Mouse (Mus musculus): Measurements from ENCODE around the gene Dbi. TPM values are rescaled to one million over a fixed set of nuclear protein-coding genes. Genes with fewer than 3 reads are reported as not detected.

Gene Dbi
- polyA plus RNA-seq, 1 experiment, result 1,337 TPM

DNA sequence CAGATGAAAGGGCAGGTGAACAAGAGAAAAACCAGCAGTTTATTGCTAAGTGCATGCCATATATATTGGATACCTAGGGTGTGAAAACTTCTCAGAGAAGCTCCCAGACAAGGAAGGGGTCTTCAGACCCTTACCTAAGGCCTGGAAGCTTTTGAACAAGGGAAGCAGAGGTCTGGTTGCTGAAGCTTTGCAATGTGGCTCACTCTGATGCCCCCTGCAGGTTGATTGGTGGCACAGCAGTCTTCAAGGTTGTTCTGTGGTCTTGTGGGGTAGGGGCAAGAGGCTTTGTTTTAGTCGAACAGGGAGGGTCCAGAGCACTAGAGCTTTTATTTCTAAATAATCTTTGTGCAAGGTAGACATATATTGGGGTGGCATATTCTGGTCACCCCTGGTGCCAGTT, 34.4 kb upstream of the Dbi start:
- Histone ChIP-seq H3K36me3 (ENCODE audit: control insufficient read depth, insufficient read depth, low read length) (no peaks in the 10 kb centered on the region), H3K4me1 (ENCODE audit: control insufficient read depth, insufficient read depth, low read length) (no peaks in the 10 kb centered on the region), H3K27ac (ENCODE audit: insufficient read depth, low read depth, low read length) (no peak overlapping the region), H3K27me3 (replicated peaks; ENCODE audit: control insufficient read depth, insufficient read depth, low read length) (no peaks in the 10 kb centered on the region), H3K4me3 (ENCODE audit: insufficient read depth, low read depth, low read length) (no peak overlapping the region)
- 20% methylated on average over 1 of the region's 1 CpGs for WGBS
- TF ChIP-seq CTCF (conservative IDR thresholded peaks at IDR 0.05; ENCODE audit: insufficient read depth, insufficient read length, low read depth, low read length) (peak; percentile 79), POLR2A (IDR thresholded peaks at IDR 0.05; ENCODE audit: low read depth, low read length) (no peak)
- DNase-seq, result peak; percentile 27

- TF ChIP-seq POLR2A (IDR thresholded peaks at IDR 0.05; ENCODE audit: low read depth, low read length) (no peak), CTCF (conservative IDR thresholded peaks at IDR 0.05; ENCODE audit: insufficient read depth, insufficient read length, low read depth, low read length) (peak; percentile 61)
These were observed 33.4 kb upstream of the Dbi start for GRCm38 (mm10) chr1:120154232-120154631.

GRCm38 (mm10) chr1:120146994-120147393, 26.1 kb upstream of the Dbi start:
- Histone ChIP-seq H3K4me1 (ENCODE audit: control insufficient read depth, insufficient read depth, low read length) (peaks cover 6% of the 10 kb centered on the region; the same call in 1 of the 2 replicates), H3K27ac (ENCODE audit: insufficient read depth, low read depth, low read length) (no peak overlapping the region), H3K36me3 (ENCODE audit: control insufficient read depth, insufficient read depth, low read length) (no peaks in the 10 kb centered on the region), H3K4me3 (ENCODE audit: insufficient read depth, low read depth, low read length) (no peak overlapping the region), H3K27me3 (replicated peaks; ENCODE audit: control insufficient read depth, insufficient read depth, low read length) (no peaks in the 10 kb centered on the region)
- DNase-seq, result peak; percentile 25
- TF ChIP-seq CTCF (conservative IDR thresholded peaks at IDR 0.05; ENCODE audit: insufficient read depth, insufficient read length, low read depth, low read length), result no peak
- no peak for TF ChIP-seq POLR2A (IDR thresholded peaks at IDR 0.05; ENCODE audit: low read depth, low read length)

More at GRCm38 (mm10) chr1:120154232-120154631, 33.4 kb upstream of the Dbi start:
- no peaks in the 10 kb centered on the region for H3K27me3 ChIP-seq (replicated peaks; ENCODE audit: control insufficient read depth, insufficient read depth, low read length)
- DNase-seq, result peak; percentile 44
- H3K27ac ChIP-seq (ENCODE audit: insufficient read depth, low read depth, low read length), result no peak overlapping the region
- H3K36me3 ChIP-seq (ENCODE audit: control insufficient read depth, insufficient read depth, low read length), result no peaks in the 10 kb centered on the region
- no peaks in the 10 kb centered on the region for H3K4me1 ChIP-seq (ENCODE audit: control insufficient read depth, insufficient read depth, low read length)
- H3K4me3 ChIP-seq (ENCODE audit: insufficient read depth, low read depth, low read length), result no peak overlapping the region

GRCm38 (mm10) chr1:120145527-120146216, 24.8 kb upstream of the Dbi start:
- Histone ChIP-seq H3K4me1 (ENCODE audit: control insufficient read depth, insufficient read depth, low read length) (peaks cover 6% of the 10 kb centered on the region; the same call in 1 of the 2 replicates), H3K27me3 (replicated peaks; ENCODE audit: control insufficient read depth, insufficient read depth, low read length) (no peaks in the 10 kb centered on the region), H3K4me3 (ENCODE audit: insufficient read depth, low read depth, low read length) (no peak overlapping the region), H3K27ac (ENCODE audit: insufficient read depth, low read depth, low read length) (no peak overlapping the region), H3K36me3 (ENCODE audit: control insufficient read depth, insufficient read depth, low read length) (no peaks in the 10 kb centered on the region)
- 85% methylated on average over 8 of the region's 8 CpGs for WGBS
- no peak for DNase-seq
- TF ChIP-seq POLR2A (IDR thresholded peaks at IDR 0.05; ENCODE audit: low read depth, low read length), result no peak
- TF ChIP-seq CTCF (conservative IDR thresholded peaks at IDR 0.05; ENCODE audit: insufficient read depth, insufficient read length, low read depth, low read length), result no peak

- WGBS, result 41% methylated on average over 5 of the region's 5 CpGs
- Histone ChIP-seq H3K36me3 (ENCODE audit: control insufficient read depth, insufficient read depth, low read length) (no peaks in the 10 kb centered on the region), H3K27me3 (replicated peaks; ENCODE audit: control insufficient read depth, insufficient read depth, low read length) (no peaks in the 10 kb centered on the region), H3K4me1 (ENCODE audit: control insufficient read depth, insufficient read depth, low read length) (peaks cover 12% of the 10 kb centered on the region; the same call in 1 of the 2 replicates), H3K27ac (ENCODE audit: insufficient read depth, low read depth, low read length) (no peak overlapping the region), H3K4me3 (ENCODE audit: insufficient read depth, low read depth, low read length) (no peak overlapping the region)
- DNase-seq, result peak; percentile 83
- TF ChIP-seq CTCF (conservative IDR thresholded peaks at IDR 0.05; ENCODE audit: insufficient read depth, insufficient read length, low read depth, low read length) (no peak), POLR2A (IDR thresholded peaks at IDR 0.05; ENCODE audit: low read depth, low read length) (no peak)
These were observed 21.7 kb upstream of the Dbi start for GRCm38 (mm10) chr1:120142551-120142950.

DNA sequence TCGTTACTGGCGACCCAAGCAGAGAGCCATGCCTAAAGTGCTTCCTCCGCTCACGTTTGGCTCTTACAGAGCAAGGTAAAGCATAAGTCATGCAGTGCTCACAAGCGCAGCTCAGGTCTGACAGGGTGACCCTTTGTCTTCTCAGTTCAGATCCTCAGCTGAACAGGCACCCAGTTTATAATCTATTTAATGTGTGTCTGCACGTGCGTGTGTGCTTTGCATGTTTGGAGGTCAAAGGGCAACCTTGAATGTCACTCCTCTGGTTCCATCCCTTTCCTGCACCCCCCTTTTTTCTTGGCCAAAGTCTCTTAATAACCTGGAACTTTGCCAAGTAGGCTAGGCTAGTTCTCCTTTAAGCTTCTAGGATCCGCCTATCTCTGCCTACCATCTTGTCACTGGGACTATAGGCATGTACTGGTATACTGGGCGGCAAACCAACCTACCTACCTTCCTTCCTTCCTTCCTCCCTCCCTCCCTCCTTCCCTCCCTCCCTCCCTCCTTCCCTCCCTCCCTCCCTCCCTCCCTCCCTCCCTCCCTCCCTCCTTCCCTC, 19.3 kb upstream of the Dbi start:
- Histone ChIP-seq H3K4me1 (ENCODE audit: control insufficient read depth, insufficient read depth, low read length) (peaks cover 12% of the 10 kb centered on the region; the same call in 1 of the 2 replicates), H3K36me3 (ENCODE audit: control insufficient read depth, insufficient read depth, low read length) (no peaks in the 10 kb centered on the region), H3K27me3 (replicated peaks; ENCODE audit: control insufficient read depth, insufficient read depth, low read length) (no peaks in the 10 kb centered on the region), H3K27ac (ENCODE audit: insufficient read depth, low read depth, low read length) (no peak overlapping the region), H3K4me3 (ENCODE audit: insufficient read depth, low read depth, low read length) (no peak overlapping the region)
- no peak for TF ChIP-seq POLR2A (IDR thresholded peaks at IDR 0.05; ENCODE audit: low read depth, low read length)
- TF ChIP-seq CTCF (conservative IDR thresholded peaks at IDR 0.05; ENCODE audit: insufficient read depth, insufficient read length, low read depth, low read length), result no peak
- WGBS, result 58% methylated on average over 9 of the region's 9 CpGs
- peak; percentile 35 for DNase-seq

DNA sequence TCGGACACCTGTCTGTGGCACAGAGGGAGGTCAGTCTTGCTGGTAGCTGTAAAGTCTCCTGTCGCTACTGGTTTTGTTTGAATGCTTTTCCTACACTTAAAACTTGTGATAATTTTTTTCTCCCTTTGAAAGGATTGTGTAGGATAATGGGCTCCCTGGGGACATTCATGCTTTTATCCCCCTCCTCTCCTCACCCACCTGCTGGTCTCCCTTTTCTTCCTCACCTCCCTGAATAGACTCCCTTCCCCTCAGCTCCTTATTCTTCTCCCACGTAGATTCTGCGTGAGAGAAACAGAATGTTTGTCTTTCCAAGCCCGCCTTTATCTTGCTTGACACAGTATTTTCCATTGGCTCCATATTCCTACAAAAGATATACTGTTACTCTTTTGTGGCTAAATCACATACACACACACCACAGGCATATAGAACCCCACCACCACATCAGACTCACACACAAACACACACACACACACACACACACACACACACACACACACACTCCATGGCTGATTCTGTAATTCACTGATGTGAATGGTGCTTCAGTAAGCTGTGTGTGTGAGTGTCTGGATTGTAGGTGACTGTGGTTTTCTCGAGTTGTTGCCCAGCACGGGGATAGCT, 18.2 kb upstream of the Dbi start:
- 76% methylated on average over 7 of the region's 7 CpGs for WGBS
- Histone ChIP-seq H3K4me1 (ENCODE audit: control insufficient read depth, insufficient read depth, low read length) (peaks cover 12% of the 10 kb centered on the region; the same call in 1 of the 2 replicates), H3K36me3 (ENCODE audit: control insufficient read depth, insufficient read depth, low read length) (no peaks in the 10 kb centered on the region), H3K27me3 (replicated peaks; ENCODE audit: control insufficient read depth, insufficient read depth, low read length) (no peaks in the 10 kb centered on the region), H3K4me3 (ENCODE audit: insufficient read depth, low read depth, low read length) (no peak overlapping the region), H3K27ac (ENCODE audit: insufficient read depth, low read depth, low read length) (no peak overlapping the region)
- TF ChIP-seq POLR2A (IDR thresholded peaks at IDR 0.05; ENCODE audit: low read depth, low read length) (no peak), CTCF (conservative IDR thresholded peaks at IDR 0.05; ENCODE audit: insufficient read depth, insufficient read length, low read depth, low read length) (no peak)
- no peak for DNase-seq

Data from kidney, adult 2 months (tissue).